In genomic region chr1:151711062-151711461, GRCm38 (mm10) we compare ENCODE assay signal across 19 mouse cellular contexts.
"Had no signal": no experiment of that assay in that cellular context is flagged by ENCODE, and none has a peak within 500 bp of the region (broad histone marks: within the 10 kb centered on the region; RNA-seq: fewer than 3 reads in every experiment).

No protein-coding gene starts in this region.

- H3K4me3 ChIP-seq: limb, embryonic 12.5 days; limb, embryonic 15.5 days; lung, embryonic 15.5 days; megakaryocyte, embryonic 14.5 days; midbrain, embryonic 10.5 days; midbrain, embryonic 15.5 days; neural tube, embryonic 12.5 days; neural tube, embryonic 15.5 days had no signal

- ATAC-seq: intestine, embryonic 16.5 days; midbrain, embryonic 15.5 days had no signal

- H3K4me2 ChIP-seq: limb, embryonic 12.5 days; limb, embryonic 15.5 days; lung, embryonic 15.5 days; midbrain, embryonic 15.5 days; neural tube, embryonic 12.5 days; neural tube, embryonic 15.5 days had no signal

- H3K9me3 ChIP-seq: limb, embryonic 12.5 days; limb, embryonic 15.5 days; lung, embryonic 15.5 days; megakaryocyte, embryonic 14.5 days; midbrain, embryonic 10.5 days; midbrain, embryonic 15.5 days; neural tube, embryonic 12.5 days; neural tube, embryonic 15.5 days had no signal

- H3K9ac ChIP-seq: limb, embryonic 12.5 days; limb, embryonic 15.5 days; liver, embryonic 14.5 days; lung, embryonic 15.5 days; midbrain, embryonic 15.5 days; neural tube, embryonic 12.5 days; neural tube, embryonic 15.5 days had no signal

- H3K36me3 ChIP-seq: limb, embryonic 12.5 days; limb, embryonic 15.5 days; lung, embryonic 15.5 days; midbrain, embryonic 10.5 days; midbrain, embryonic 15.5 days; neural tube, embryonic 12.5 days; neural tube, embryonic 15.5 days had no signal

- DNase-seq: kidney, adult 18-20 months; kidney, adult 9 months; kidney, postnatal 14 days; left cerebral cortex, postnatal 4 days; lung, adult 18-20 months; right cerebral cortex, adult 18-20 months; right cerebral cortex, postnatal 14 days; right cerebral cortex, postnatal 4 days; thymus, postnatal 25 days had no signal

- H3K27me3 ChIP-seq: limb, embryonic 12.5 days; limb, embryonic 15.5 days; midbrain, embryonic 15.5 days; neural tube, embryonic 12.5 days; neural tube, embryonic 15.5 days had no signal

- H3K4me1 ChIP-seq: midbrain, embryonic 10.5 days; midbrain, embryonic 15.5 days; neural tube, embryonic 12.5 days had no signal

- H3K27ac ChIP-seq: limb, embryonic 12.5 days; limb, embryonic 15.5 days; liver, embryonic 14.5 days; lung, embryonic 15.5 days; midbrain, embryonic 10.5 days; midbrain, embryonic 15.5 days; neural tube, embryonic 12.5 days; neural tube, embryonic 15.5 days had no signal
